Mouse (Mus musculus) E14TG2a.4 (cell line): Measurements from ENCODE around the gene Auh.

ENCODE experiments used
- H3K27me3 ChIP-seq: 2 replicates; pipeline ENCODE4 v1.6.1; 2014; ENCODE audit warnings: low read length, control low read depth; ENCODE audit not compliant: insufficient read depth
- H3K36me3 ChIP-seq: 2 replicates; pipeline ENCODE4 v1.6.1; 2014; ENCODE audit warnings: low read length, control low read depth; ENCODE audit not compliant: insufficient read depth
- H3K4me1 ChIP-seq: replicated peaks from 2 replicates; pipeline ENCODE4 v1.6.1; 2014; ENCODE audit warnings: low read depth, low read length, control low read depth
- H3K4me3 ChIP-seq: replicated peaks from 2 replicates; pipeline ENCODE4 v1.5.1; 2014; ENCODE audit warnings: mild to moderate bottlenecking, low read length
- H3K9me3 ChIP-seq: 2 replicates; pipeline ENCODE4 v1.6.1; 2014; ENCODE audit warnings: low read length, control low read depth
- CTCF ChIP-seq: conservative IDR thresholded peaks from 2 replicates; pipeline ENCODE4 v1.5.1; 2014; ENCODE audit warnings: low read length
- NANOG ChIP-seq: IDR thresholded peaks from 2 replicates; pipeline ENCODE4 v1.6.1; 2014; ENCODE audit warnings: borderline replicate concordance, low read length, mixed read lengths
- POU5F1 ChIP-seq: IDR thresholded peaks from 2 replicates; pipeline ENCODE4 v1.6.1; 2014; ENCODE audit warnings: low read length, borderline replicate concordance

The Auh gene

GRCm38 (mm10) chr13:52942876-52943388 lies 13.5 kb upstream of the Auh start:
- no peak overlapping the region for H3K4me3 ChIP-seq
- H3K36me3 ChIP-seq, result no peaks in the 10 kb centered on the region
- peaks cover 11% of the 10 kb centered on the region; the same call in 1 of the 2 replicates for H3K4me1 ChIP-seq
- peaks cover 20% of the 10 kb centered on the region for H3K9me3 ChIP-seq
- no peak for TF ChIP-seq CTCF
- TF ChIP-seq NANOG, result no peak
- no peak for TF ChIP-seq POU5F1
- H3K27me3 ChIP-seq, result no peaks in the 10 kb centered on the region

- Histone ChIP-seq H3K27me3 (no peaks in the 10 kb centered on the region), H3K4me1 (peaks cover 8% of the 10 kb centered on the region; the same call in 1 of the 2 replicates), H3K9me3 (peaks cover 16% of the 10 kb centered on the region), H3K4me3 (no peak overlapping the region), H3K36me3 (no peaks in the 10 kb centered on the region)
- TF ChIP-seq POU5F1, result no peak
- no peak for TF ChIP-seq CTCF
- no peak for TF ChIP-seq NANOG
Observed at GRCm38 (mm10) chr13:52940956-52941355, 11.5 kb upstream of the Auh start.

GRCm38 (mm10) chr13:52930582-52930981 lies 1.1 kb upstream of the Auh start:
- Histone ChIP-seq H3K4me3 (no peak overlapping the region), H3K36me3 (no peaks in the 10 kb centered on the region), H3K9me3 (peaks cover 17% of the 10 kb centered on the region), H3K27me3 (no peaks in the 10 kb centered on the region), H3K4me1 (peaks cover 29% of the 10 kb centered on the region)
- no peak for TF ChIP-seq POU5F1

GRCm38 (mm10) chr13:52928392-52928791 lies 1.1 kb downstream of the Auh start:
- TF ChIP-seq CTCF (no peak), NANOG (no peak), POU5F1 (no peak)
- peak overlapping the region; percentile 85; the same call in 1 of the 2 replicates for H3K4me3 ChIP-seq
- peaks cover 41% of the 10 kb centered on the region for H3K4me1 ChIP-seq
- H3K36me3 ChIP-seq, result no peaks in the 10 kb centered on the region
- H3K27me3 ChIP-seq, result no peaks in the 10 kb centered on the region
- H3K9me3 ChIP-seq, result peaks cover 25% of the 10 kb centered on the region

- Histone ChIP-seq H3K4me3 (no peak overlapping the region), H3K9me3 (peaks cover 11% of the 10 kb centered on the region), H3K27me3 (no peaks in the 10 kb centered on the region), H3K4me1 (peaks cover 69% of the 10 kb centered on the region), H3K36me3 (no peaks in the 10 kb centered on the region)
- TF ChIP-seq NANOG (no peak), POU5F1 (no peak), CTCF (no peak)
Observed at GRCm38 (mm10) chr13:52924457-52924856, 5.0 kb downstream of the Auh start.

- peaks cover 11% of the 10 kb centered on the region for H3K9me3 ChIP-seq
- TF ChIP-seq NANOG (no peak), POU5F1 (no peak), CTCF (no peak)
- no peak overlapping the region for H3K4me3 ChIP-seq
- H3K36me3 ChIP-seq, result peaks cover 14% of the 10 kb centered on the region
- H3K27me3 ChIP-seq, result no peaks in the 10 kb centered on the region
- peaks cover 57% of the 10 kb centered on the region for H3K4me1 ChIP-seq
Observed at GRCm38 (mm10) chr13:52921966-52922365, 7.5 kb downstream of the Auh start.

- H3K4me1 ChIP-seq, result peaks cover 58% of the 10 kb centered on the region
- TF ChIP-seq CTCF (no peak), NANOG (no peak), POU5F1 (no peak)
- H3K36me3 ChIP-seq, result peaks cover 14% of the 10 kb centered on the region
- H3K4me3 ChIP-seq, result no peak overlapping the region
- peaks cover 11% of the 10 kb centered on the region for H3K9me3 ChIP-seq
- H3K27me3 ChIP-seq, result no peaks in the 10 kb centered on the region
Observed at GRCm38 (mm10) chr13:52921065-52921825, 8.2 kb downstream of the Auh start.

- H3K4me3 ChIP-seq, result no peak overlapping the region
- H3K4me1 ChIP-seq, result peaks cover 65% of the 10 kb centered on the region
- H3K9me3 ChIP-seq, result peaks cover 6% of the 10 kb centered on the region
- H3K27me3 ChIP-seq, result no peaks in the 10 kb centered on the region
- peaks cover 14% of the 10 kb centered on the region for H3K36me3 ChIP-seq
- TF ChIP-seq NANOG, result no peak
- TF ChIP-seq CTCF, result no peak
- TF ChIP-seq POU5F1, result no peak
Observed at GRCm38 (mm10) chr13:52919790-52920352, 9.6 kb downstream of the Auh start.

- H3K36me3 ChIP-seq, result peaks cover 14% of the 10 kb centered on the region
Observed at GRCm38 (mm10) chr13:52918333-52918732, 11.1 kb downstream of the Auh start.

More at GRCm38 (mm10) chr13:52918333-52918732, 11.1 kb downstream of the Auh start:
- no peak overlapping the region for H3K4me3 ChIP-seq
- peaks cover 66% of the 10 kb centered on the region for H3K4me1 ChIP-seq
- TF ChIP-seq NANOG, result no peak
- no peak for TF ChIP-seq CTCF
- no peak for TF ChIP-seq POU5F1
- H3K9me3 ChIP-seq, result no peaks in the 10 kb centered on the region
- no peaks in the 10 kb centered on the region for H3K27me3 ChIP-seq
